Mouse (Mus musculus) frontal cortex, postnatal 25 days (tissue): ENCODE results near the gene Gm9803.

ENCODE experiments used
- DNase-seq, 2 experiments: peaks; one replicate each; pipeline ENCODE4 v3.0.0; 2022; ENCODE audit warnings: low spot score in 2 of 2

Gene Gm9803

GRCm38 (mm10) chr10:43512976-43513375, 10.9 kb upstream of the Gm9803 start:
- no peak for DNase-seq

GRCm38 (mm10) chr10:43516992-43517660, 6.8 kb upstream of the Gm9803 start:
- no peak for DNase-seq

GRCm38 (mm10) chr10:43517836-43518235, 6.0 kb upstream of the Gm9803 start:
- no peak for DNase-seq

GRCm38 (mm10) chr10:43518368-43518767, 5.5 kb upstream of the Gm9803 start:
- no peak for DNase-seq

- no peak for DNase-seq
Observed at GRCm38 (mm10) chr10:43519977-43520376, 3.9 kb upstream of the Gm9803 start.

- DNase-seq, result peak in 1 of 2 experiments; percentile 20
Observed at GRCm38 (mm10) chr10:43527283-43528269, 3.7 kb downstream of the Gm9803 start.

GRCm38 (mm10) chr10:43534382-43534781, 10.5 kb downstream of the Gm9803 start:
- DNase-seq, result no peak

GRCm38 (mm10) chr10:43537652-43538051, 13.8 kb downstream of the Gm9803 start:
- DNase-seq, result no peak

- DNase-seq, result no peak
Observed at GRCm38 (mm10) chr10:43538831-43539230, 14.9 kb downstream of the Gm9803 start.

- no peak for DNase-seq
Observed at GRCm38 (mm10) chr10:43539746-43540310, 15.9 kb downstream of the Gm9803 start.

GRCm38 (mm10) chr10:43540442-43541152, 16.7 kb downstream of the Gm9803 start, which contains the start of gene 1700021F05Rik:
Gene 1700021F05Rik, minus strand, starts transcription at chr10:43540994.
- DNase-seq, result peak; percentile 93

GRCm38 (mm10) chr10:43541153-43541544, 17.3 kb downstream of the Gm9803 start:
- DNase-seq, result no peak

- DNase-seq, result no peak
Observed at GRCm38 (mm10) chr10:43549411-43549810, 25.5 kb downstream of the Gm9803 start.

- no peak for DNase-seq
Observed at GRCm38 (mm10) chr10:43550923-43551322, 27.0 kb downstream of the Gm9803 start.

GRCm38 (mm10) chr10:43551388-43551787, 27.5 kb downstream of the Gm9803 start:
- DNase-seq, result no peak

GRCm38 (mm10) chr10:43557630-43558165, 33.8 kb downstream of the Gm9803 start:
- DNase-seq, result no peak

GRCm38 (mm10) chr10:43559313-43559712, 35.4 kb downstream of the Gm9803 start:
- DNase-seq, result no peak

GRCm38 (mm10) chr10:43560765-43561164, 36.9 kb downstream of the Gm9803 start:
- DNase-seq, result no peak

GRCm38 (mm10) chr10:43561311-43561710, 37.4 kb downstream of the Gm9803 start:
- DNase-seq, result no peak
